Mouse (Mus musculus) neural tube, embryonic 11.5 days (tissue): ENCODE data around the gene Gtf2h4. TPM values are rescaled to one million over a fixed set of nuclear protein-coding genes. Genes with fewer than 3 reads are reported as not detected.

Experiments
- ATAC-seq: fragments of 200-750 bp; cut with Nextera tagmentation; 2 replicates; pipeline ENCODE4 v1.8.0; 2017; ENCODE audit warnings: moderate number of reproducible peaks, mild to moderate bottlenecking, moderate TSS enrichment, moderate library complexity; ENCODE audit not compliant: insufficient read depth, low FRiP score, low TSS enrichment
- DNase-seq: peaks from one replicate; pipeline ENCODE4 v3.0.0-alpha.2; 2015; ENCODE audit warnings: low spot score
- H3K27ac ChIP-seq: fragments of 300-500 bp; sonication (generic); 2 replicates; pipeline ENCODE4 v1.5.1; 2014; ENCODE audit warnings: low read depth, mild to moderate bottlenecking, low read length
- H3K27me3 ChIP-seq: fragments of 300-500 bp; sonication (generic); 2 replicates; pipeline ENCODE4 v1.6.1; 2014; ENCODE audit warnings: mild to moderate bottlenecking, low read length, mixed read lengths; ENCODE audit not compliant: control insufficient read depth, insufficient read depth
- H3K36me3 ChIP-seq: fragments of 300-500 bp; sonication (generic); 2 replicates; pipeline ENCODE4 v1.6.1; 2014; ENCODE audit warnings: mild to moderate bottlenecking, low read length, moderate library complexity, mixed read lengths; ENCODE audit not compliant: control insufficient read depth, insufficient read depth
- H3K4me1 ChIP-seq: fragments of 300-500 bp; sonication (generic); 2 replicates; pipeline ENCODE4 v1.6.1; 2014; ENCODE audit warnings: low read length, mixed read lengths; ENCODE audit not compliant: control insufficient read depth, insufficient read depth
- H3K4me2 ChIP-seq: fragments of 300-500 bp; sonication (generic); 2 replicates; pipeline ENCODE4 v1.6.1; 2014; ENCODE audit warnings: low read depth, mild to moderate bottlenecking, moderate library complexity
- H3K4me3 ChIP-seq: fragments of 300-500 bp; sonication (generic); 2 replicates; pipeline ENCODE4 v1.5.1; 2014; ENCODE audit warnings: low read depth, low read length
- H3K9ac ChIP-seq: fragments of 300-500 bp; sonication (generic); 2 replicates; pipeline ENCODE4 v1.6.1; 2014; ENCODE audit warnings: mild to moderate bottlenecking, low read length
- H3K9me3 ChIP-seq: fragments of 300-500 bp; sonication (generic); 2 replicates; pipeline ENCODE4 v1.6.1; 2016; ENCODE audit warnings: low read length; ENCODE audit not compliant: control insufficient read depth
- WGBS: fragments of 180-500 bp; shearing (Covaris S2); extraction: QIAGEN DNeasy Blood & Tissue Kit; methylation state at CpG from one replicate; pipeline ENCODE4 v1.1.7; 2014; 5-methylcytosine and 5-hydroxymethylcytosine counted together
- polyA plus RNA-seq: library from polyadenylated mRNA; unstranded; fragments of >200 nt; fragmentation: Nextera tagmentation; extraction: Ambion mirVana; gene quantifications from 2 replicates; pipeline ENCODE4 v1.2.1, GENCODE M21; 2014

Gtf2h4 gene
- polyA plus RNA-seq, 1 experiment from 2014 or later: 42.9 TPM

DNA sequence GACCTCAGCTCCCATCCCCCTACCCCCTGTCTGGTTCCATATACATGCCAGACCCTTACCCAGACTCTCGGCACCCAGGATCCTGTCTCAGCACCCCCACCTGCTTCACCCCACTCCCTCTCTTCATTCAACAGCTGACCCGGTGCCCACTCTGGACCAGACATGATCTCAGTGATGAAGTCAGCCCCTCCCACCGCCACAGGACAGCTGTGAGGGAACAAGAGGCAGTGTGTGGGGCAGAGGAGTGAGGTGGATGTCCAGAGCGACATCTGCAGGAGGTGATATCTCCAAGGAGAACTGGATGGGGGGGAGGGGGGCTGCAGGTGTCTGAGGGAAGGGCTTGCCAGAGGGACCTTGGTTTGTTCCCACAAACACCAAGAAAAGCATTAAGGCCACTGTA is 18.3 kb upstream of the Gtf2h4 start:
- no peak overlapping the region for H3K4me2 ChIP-seq
- H3K27me3 ChIP-seq: no peaks in the 10 kb centered on the region
- ATAC-seq: peak; percentile 24; the same call in 1 of the 2 replicates
- no peaks in the 10 kb centered on the region for H3K9me3 ChIP-seq
- H3K4me3 ChIP-seq: no peak overlapping the region
- no peaks in the 10 kb centered on the region for H3K4me1 ChIP-seq
- H3K9ac ChIP-seq: no peak overlapping the region
- WGBS: 88% methylated on average over 4 of the region's 4 CpGs
- H3K36me3 ChIP-seq: peaks cover 34% of the 10 kb centered on the region
- H3K27ac ChIP-seq: no peak overlapping the region
- no peak for DNase-seq

DNA sequence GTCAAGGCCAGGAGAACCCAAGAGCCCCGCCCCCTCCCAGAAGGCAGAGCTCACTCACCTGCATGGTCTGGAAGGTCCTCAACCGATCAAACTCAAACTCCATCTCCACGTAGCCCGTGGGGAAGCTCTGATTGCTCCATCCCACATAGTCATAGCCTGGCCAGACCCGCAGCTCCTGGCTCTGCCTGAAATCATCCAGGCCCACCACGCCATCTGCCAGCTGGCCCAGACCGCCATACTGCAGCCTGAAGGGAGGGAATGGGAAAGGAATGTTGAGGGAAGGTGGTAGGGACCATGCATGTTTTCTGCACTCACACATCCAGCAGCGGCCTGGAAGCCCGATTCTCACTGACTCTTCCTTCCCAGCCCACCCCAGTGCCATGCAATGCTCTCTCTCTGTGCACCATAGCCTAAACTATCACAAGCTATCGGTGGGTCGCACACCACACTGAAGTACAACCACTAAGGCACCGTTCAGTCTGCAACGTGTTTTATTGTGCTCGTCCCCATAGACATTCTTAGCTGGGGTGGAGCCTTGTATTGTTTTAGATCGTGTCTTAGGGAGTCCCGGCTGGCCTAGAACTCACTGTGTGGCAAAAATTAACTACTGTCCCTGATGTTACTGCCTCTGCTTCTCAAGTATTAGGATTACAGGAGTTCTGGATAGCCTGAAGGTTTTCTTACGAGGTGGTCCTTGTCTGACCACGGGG is 16.6 kb upstream of the Gtf2h4 start:
- ATAC-seq (no peak), DNase-seq (no peak)
- Histone ChIP-seq H3K9me3 (no peaks in the 10 kb centered on the region), H3K9ac (no peak overlapping the region), H3K4me2 (no peak overlapping the region), H3K4me1 (no peaks in the 10 kb centered on the region), H3K27ac (no peak overlapping the region), H3K36me3 (peaks cover 38% of the 10 kb centered on the region), H3K4me3 (no peak overlapping the region), H3K27me3 (no peaks in the 10 kb centered on the region)
- 93% methylated on average over 18 of the region's 18 CpGs for WGBS

GRCm38 (mm10) chr17:35688347-35689175 is 15.0 kb upstream of the Gtf2h4 start:
- no peak overlapping the region for H3K27ac ChIP-seq
- WGBS: 86% methylated on average over 25 of the region's 25 CpGs
- H3K27me3 ChIP-seq: no peaks in the 10 kb centered on the region
- no peak overlapping the region for H3K4me3 ChIP-seq
- DNase-seq: no peak
- no peak overlapping the region for H3K9ac ChIP-seq
- H3K4me2 ChIP-seq: no peak overlapping the region
- no peaks in the 10 kb centered on the region for H3K9me3 ChIP-seq
- H3K36me3 ChIP-seq: peaks cover 37% of the 10 kb centered on the region
- no peak for ATAC-seq
- no peaks in the 10 kb centered on the region for H3K4me1 ChIP-seq

DNA sequence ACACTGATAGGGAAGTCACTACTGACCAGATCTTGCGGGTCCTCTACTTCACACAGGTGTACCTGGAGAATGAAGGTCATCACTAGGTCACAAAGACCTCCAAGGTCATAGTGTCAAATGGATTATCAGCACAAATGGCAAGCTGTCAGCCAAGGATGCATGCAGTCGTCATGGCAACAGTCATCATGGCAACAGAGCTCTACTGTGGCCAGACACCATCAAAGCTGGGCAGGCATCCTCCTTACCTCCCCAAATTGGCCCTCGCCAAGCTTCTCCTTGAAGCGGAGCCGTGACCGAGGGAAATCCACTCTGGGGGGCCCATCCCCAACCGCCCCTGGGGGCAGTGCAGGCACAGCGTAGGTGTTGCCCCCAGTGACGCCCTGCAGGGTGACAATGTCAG is 11.5 kb upstream of the Gtf2h4 start:
- Histone ChIP-seq H3K36me3 (peaks cover 36% of the 10 kb centered on the region), H3K27ac (no peak overlapping the region), H3K9me3 (no peaks in the 10 kb centered on the region)

GRCm38 (mm10) chr17:35681986-35682385 is 8.4 kb upstream of the Gtf2h4 start:
- no peak overlapping the region for H3K9ac ChIP-seq
- peaks cover 19% of the 10 kb centered on the region for H3K36me3 ChIP-seq
- DNase-seq (no peak), ATAC-seq (no peak)
- 81% methylated on average over 13 of the region's 13 CpGs for WGBS
- H3K27me3 ChIP-seq: no peaks in the 10 kb centered on the region
- H3K27ac ChIP-seq: no peak overlapping the region
- H3K9me3 ChIP-seq: no peaks in the 10 kb centered on the region
- H3K4me3 ChIP-seq: no peak overlapping the region
- H3K4me1 ChIP-seq: no peaks in the 10 kb centered on the region
- no peak overlapping the region for H3K4me2 ChIP-seq

More for the DNA sequence above, 11.5 kb upstream of the Gtf2h4 start:
- 72% methylated on average over 9 of the region's 9 CpGs for WGBS
- no peaks in the 10 kb centered on the region for H3K4me1 ChIP-seq
- H3K27me3 ChIP-seq: no peaks in the 10 kb centered on the region
- H3K9ac ChIP-seq: no peak overlapping the region
- ATAC-seq: no peak
- H3K4me3 ChIP-seq: no peak overlapping the region
- DNase-seq: no peak
- H3K4me2 ChIP-seq: no peak overlapping the region

DNA sequence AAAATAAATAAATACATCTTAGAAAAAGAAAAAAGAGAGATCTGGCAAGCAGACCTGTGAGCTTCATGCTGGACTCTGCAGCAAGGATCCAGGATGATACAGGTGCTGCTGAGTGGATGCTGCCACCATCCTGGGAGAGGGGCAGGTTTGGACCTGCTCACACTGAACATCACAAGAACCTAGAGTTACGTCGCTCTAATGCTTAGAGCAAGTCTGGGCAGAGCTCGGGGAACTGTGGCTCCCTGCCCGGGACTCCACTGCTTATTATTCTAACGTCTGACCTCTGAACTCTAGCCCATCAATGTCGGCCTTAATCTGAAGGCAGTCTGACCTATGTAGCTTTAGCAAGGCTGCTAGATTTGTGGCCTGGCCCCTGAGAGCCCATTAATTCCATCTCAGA is 7.1 kb upstream of the Gtf2h4 start:
- Histone ChIP-seq H3K27ac (no peak overlapping the region), H3K4me3 (no peak overlapping the region), H3K36me3 (peaks cover 14% of the 10 kb centered on the region), H3K27me3 (no peaks in the 10 kb centered on the region), H3K9me3 (no peaks in the 10 kb centered on the region), H3K4me2 (no peak overlapping the region), H3K4me1 (no peaks in the 10 kb centered on the region), H3K9ac (no peak overlapping the region)
- 45% methylated on average over 6 of the region's 6 CpGs for WGBS
- ATAC-seq: no peak
- no peak for DNase-seq

DNA sequence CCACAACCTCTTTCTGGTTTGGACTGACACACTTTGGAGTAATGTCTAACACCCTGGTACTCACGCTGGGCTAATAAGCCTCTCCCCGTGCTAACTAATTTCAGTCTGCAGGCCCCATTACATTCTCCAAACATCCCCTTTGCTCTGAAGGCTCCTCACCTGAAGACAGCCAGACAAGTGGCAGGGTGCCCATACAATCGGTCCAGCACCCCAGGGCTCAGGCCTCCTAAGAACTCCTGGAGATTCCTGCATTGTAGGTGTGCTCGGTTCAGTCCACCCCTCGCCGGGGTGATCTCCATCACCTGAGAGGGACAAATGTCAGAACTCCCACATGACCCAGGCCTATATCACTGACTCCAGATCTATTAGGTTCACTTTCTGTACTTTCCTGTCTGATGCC is 1.0 kb downstream of the Gtf2h4 start:
- Histone ChIP-seq H3K27ac (no peak overlapping the region), H3K27me3 (no peaks in the 10 kb centered on the region), H3K4me2 (no peak overlapping the region; the same call in 1 of the 2 replicates), H3K4me1 (peaks cover 12% of the 10 kb centered on the region; the same call in 1 of the 2 replicates), H3K9me3 (no peaks in the 10 kb centered on the region), H3K36me3 (no peaks in the 10 kb centered on the region), H3K9ac (no peak overlapping the region; the same call in 1 of the 2 replicates), H3K4me3 (no peak overlapping the region; the same call in 1 of the 2 replicates)
- ATAC-seq (no peak), DNase-seq (no peak)
- 89% methylated on average over 6 of the region's 6 CpGs for WGBS

DNA sequence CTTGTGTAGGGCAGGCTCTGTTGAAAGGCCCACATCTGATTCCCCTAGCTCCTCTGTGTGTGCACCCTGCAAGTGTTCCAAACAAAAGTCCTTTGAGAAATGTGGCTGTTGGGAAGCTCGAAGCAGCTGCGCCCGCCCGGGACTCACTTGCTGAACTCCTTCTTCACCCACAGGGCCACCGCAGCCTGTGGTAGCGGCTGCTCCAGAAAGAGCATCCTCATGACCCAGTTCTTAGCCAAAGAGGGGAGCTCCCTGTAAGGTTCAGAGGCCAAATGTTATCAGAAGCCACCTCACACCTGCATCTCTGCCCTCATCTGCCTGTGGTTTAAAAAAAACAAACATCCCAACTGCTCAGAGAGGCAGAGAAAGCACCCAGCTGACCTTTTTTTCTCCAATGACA is 1.7 kb downstream of the Gtf2h4 start:
- H3K9ac ChIP-seq: no peak overlapping the region
- DNase-seq (no peak), ATAC-seq (no peak)
- no peaks in the 10 kb centered on the region for H3K9me3 ChIP-seq
- H3K27me3 ChIP-seq: no peaks in the 10 kb centered on the region
- H3K27ac ChIP-seq: no peak overlapping the region
- peaks cover 14% of the 10 kb centered on the region for H3K4me1 ChIP-seq
- no peak overlapping the region for H3K4me3 ChIP-seq
- H3K36me3 ChIP-seq: no peaks in the 10 kb centered on the region
- WGBS: 90% methylated on average over 6 of the region's 6 CpGs
- no peak overlapping the region for H3K4me2 ChIP-seq

- no peak overlapping the region for H3K4me2 ChIP-seq
- H3K36me3 ChIP-seq: no peaks in the 10 kb centered on the region
- DNase-seq (no peak), ATAC-seq (no peak)
- no peak overlapping the region for H3K27ac ChIP-seq
- H3K9me3 ChIP-seq: no peaks in the 10 kb centered on the region
- WGBS: 92% methylated on average over 9 of the region's 9 CpGs
- no peaks in the 10 kb centered on the region for H3K27me3 ChIP-seq
- H3K4me3 ChIP-seq: no peak overlapping the region
- H3K9ac ChIP-seq: no peak overlapping the region
- peaks cover 18% of the 10 kb centered on the region for H3K4me1 ChIP-seq
Measured at GRCm38 (mm10) chr17:35669731-35670130, 3.8 kb downstream of the Gtf2h4 start.
